31 mouse cellular contexts compared by ENCODE assay signal in the genomic region with DNA sequence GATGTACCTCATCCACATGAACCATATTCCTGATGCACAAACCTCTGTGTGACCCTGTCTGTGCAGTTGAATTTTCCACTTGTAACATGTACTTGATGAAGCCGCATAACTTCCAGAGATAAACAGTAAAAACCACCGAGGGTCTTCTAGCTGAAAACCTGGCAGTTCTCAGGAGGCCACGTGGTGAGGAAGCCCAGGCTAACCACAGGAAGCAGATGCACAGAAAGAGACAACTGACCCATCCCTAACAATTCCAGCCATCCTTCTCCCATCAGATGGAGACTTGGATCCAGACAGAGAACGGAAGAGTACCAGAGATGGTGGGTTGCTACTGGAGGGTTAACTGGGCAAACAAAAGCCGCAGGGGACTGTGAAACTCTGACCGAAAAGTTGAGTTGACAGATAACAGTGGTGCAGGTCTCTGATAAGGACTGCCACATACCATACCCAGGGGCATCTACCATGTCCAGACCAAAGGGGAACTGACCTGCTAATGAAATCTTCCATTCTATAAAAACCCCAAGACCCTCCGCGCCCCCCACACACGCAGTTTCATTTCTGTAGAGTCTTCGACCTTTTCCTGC. TPM values are rescaled to one million over a fixed set of nuclear protein-coding genes. Genes with fewer than 3 reads are reported as not detected.
A peak's percentile ranks its signal among the peaks of the same experiment; 100 is the strongest.
DNase-seq lines count a peak whose midpoint lies in the region; ATAC-seq and TF ChIP-seq lines count a peak whose summit lies in the region.
"Had no signal": no experiment of that assay in that cellular context is flagged by ENCODE, and none has a peak within 500 bp of the region (broad histone marks: within the 10 kb centered on the region; RNA-seq: fewer than 3 reads in every experiment).

No protein-coding gene starts in this region.

- H3K9ac ChIP-seq in liver, embryonic 12.5 days: no peak overlapping the region
- no peak overlapping the region for H3K9ac ChIP-seq in liver, embryonic 14.5 days (replicated peaks)
- H3K9ac ChIP-seq: embryonic facial prominence, embryonic 15.5 days; forebrain, embryonic 12.5 days; lung, embryonic 15.5 days; neural tube, embryonic 15.5 days had no signal

- no peak for TF ChIP-seq CTCF in liver, embryonic 14.5 days (IDR thresholded peaks at IDR 0.05; ENCODE audit: low read depth)

- H3K4me1 ChIP-seq in liver, embryonic 12.5 days: peaks cover 15% of the 10 kb centered on the region
- peaks cover 0 to 5% of the 10 kb centered on the region in 2 experiments; a peak in 2 of 4 replicates for H3K4me1 ChIP-seq in liver, embryonic 14.5 days (replicated peaks; ENCODE audit: control insufficient read depth in 2 of 2, insufficient read depth in 2 of 2, low read length in 1 of 2)
- H3K4me1 ChIP-seq: embryonic facial prominence, embryonic 10.5 days; embryonic facial prominence, embryonic 15.5 days; forebrain, embryonic 12.5 days; hindbrain, embryonic 10.5 days; lung, embryonic 15.5 days; neural tube, embryonic 15.5 days had no signal

- peak overlapping the region; percentile 48 for H3K4me2 ChIP-seq in liver, embryonic 12.5 days
- no peak overlapping the region; the same call in 1 of the 2 replicates for H3K4me2 ChIP-seq in liver, embryonic 14.5 days (ENCODE audit: low read depth)
- H3K4me2 ChIP-seq: embryonic facial prominence, embryonic 15.5 days; forebrain, embryonic 12.5 days; heart, embryonic 11.5 days; lung, embryonic 15.5 days; neural tube, embryonic 15.5 days had no signal

- no peaks in the 10 kb centered on the region for H3K36me3 ChIP-seq in liver, embryonic 12.5 days
- H3K36me3 ChIP-seq in liver, embryonic 14.5 days (replicated peaks; ENCODE audit: control insufficient read depth, insufficient read depth, low read depth): no peaks in the 10 kb centered on the region
- H3K36me3 ChIP-seq: embryonic facial prominence, embryonic 10.5 days; embryonic facial prominence, embryonic 15.5 days; forebrain, embryonic 12.5 days; hindbrain, embryonic 10.5 days; lung, embryonic 15.5 days; neural tube, embryonic 15.5 days had no signal

- no peaks in the 10 kb centered on the region for H3K27me3 ChIP-seq in liver, embryonic 12.5 days (replicated peaks)
- H3K27me3 ChIP-seq in liver, embryonic 14.5 days (ENCODE audit: control insufficient read depth, insufficient read depth, low read length): no peaks in the 10 kb centered on the region
- H3K27me3 ChIP-seq: embryonic facial prominence, embryonic 15.5 days; forebrain, embryonic 12.5 days; lung, embryonic 15.5 days; neural tube, embryonic 15.5 days; Patski had no signal

- 12% methylated on average over 10 of the region's 10 CpGs for WGBS in liver, embryonic 12.5 days (ENCODE audit: insufficient replicate concordance)
- WGBS in liver, embryonic 14.5 days (ENCODE audit: insufficient replicate concordance): 7% methylated on average over 10 of the region's 10 CpGs

- no peak overlapping the region for H3K27ac ChIP-seq in liver, embryonic 12.5 days
- H3K27ac ChIP-seq in liver, embryonic 14.5 days: no peak overlapping the region
- H3K27ac ChIP-seq: embryonic facial prominence, embryonic 10.5 days; embryonic facial prominence, embryonic 15.5 days; forebrain, embryonic 12.5 days; hindbrain, embryonic 10.5 days; lung, embryonic 15.5 days; neural tube, embryonic 15.5 days had no signal

- H3K9me3 ChIP-seq in liver, embryonic 12.5 days (replicated peaks): no peaks in the 10 kb centered on the region
- H3K9me3 ChIP-seq in liver, embryonic 14.5 days (ENCODE audit: control insufficient read depth, low read length): no peaks in the 10 kb centered on the region
- H3K9me3 ChIP-seq: embryonic facial prominence, embryonic 10.5 days; embryonic facial prominence, embryonic 15.5 days; forebrain, embryonic 12.5 days; hindbrain, embryonic 10.5 days; lung, embryonic 15.5 days; neural tube, embryonic 15.5 days had no signal

- TF ChIP-seq EP300 in liver, embryonic 14.5 days (IDR thresholded peaks at IDR 0.05; ENCODE audit: low read depth): no peak

- peak; percentile 77 for ATAC-seq in liver, embryonic 12.5 days
- ATAC-seq in common myeloid progenitor, adult 5-6 weeks (replicated peaks; ENCODE audit: low read depth, poor library complexity, severe bottlenecking): peak; percentile 93
- peak; percentile 21; the same call in 1 of the 2 replicates for ATAC-seq in liver, embryonic 14.5 days (ENCODE audit: insufficient read depth)
- peak; percentile 64 for ATAC-seq in megakaryocyte-erythroid progenitor cell, adult 5-6 weeks (replicated peaks; ENCODE audit: low FRiP score, low TSS enrichment, poor library complexity, severe bottlenecking)
- ATAC-seq: hindbrain, embryonic 16.5 days; Patski had no signal

- no peak overlapping the region for H3K4me3 ChIP-seq in liver, embryonic 12.5 days
- H3K4me3 ChIP-seq in liver, embryonic 14.5 days (ENCODE audit: insufficient read depth in 1 of 2, low read depth in 2 of 2, low read length in 2 of 2): no peak overlapping the region
- H3K4me3 ChIP-seq: embryonic facial prominence, embryonic 10.5 days; embryonic facial prominence, embryonic 15.5 days; forebrain, embryonic 12.5 days; hindbrain, embryonic 10.5 days; lung, embryonic 15.5 days; neural tube, embryonic 15.5 days had no signal

- DNase-seq in liver: no peak
- DNase-seq in liver, embryonic 14.5 days (ENCODE audit: low read depth in 3 of 3, low spot score in 3 of 3): no peak
- DNase-seq in kidney, postnatal 4 days: no peak
- no peak for DNase-seq in adrenal gland, adult 2 months
- DNase-seq in kidney, postnatal 14 days: no peak
- DNase-seq: adrenal gland, postnatal 14 days; B cell, adult 2 months; cerebellum, adult 18-20 months; cerebellum, postnatal 10 days; gastrocnemius, postnatal 10 days; kidney, adult 18-20 months; layer of hippocampus, adult 9-11 months; midbrain, embryonic 14.5 days; retina, postnatal 1 day; right cerebral cortex, postnatal 14 days; thymus, adult 18-20 months; thymus, postnatal 4 days had no signal

RNA-seq across cellular contexts. Expression of gene Fer, which starts 44.3 kb away (rescaled TPM):
- polyA plus RNA-seq in liver, embryonic 12.5 days (2016; fragmentation: Nextera tagmentation; extraction: Ambion mirVana): 14.6 and 17.1 TPM in 2 replicates
- total RNA-seq in common myeloid progenitor, adult 5-6 weeks (2017): 13.6 and 26.9 TPM in 2 replicates
- polyA plus RNA-seq in liver, embryonic 14.5 days (2012; rRNA removed): 1.6 and 2.9 TPM in 2 replicates
- 7.0 and 10.1 TPM in 2 replicates for polyA plus RNA-seq in liver, embryonic 14.5 days (2014; fragmentation: Nextera tagmentation; extraction: Ambion mirVana)
- 12.5 and 15.2 TPM in 2 replicates for total RNA-seq in megakaryocyte-erythroid progenitor cell, adult 5-6 weeks (2014; fragmentation: Nextera tagmentation)
- total RNA-seq in megakaryocyte-erythroid progenitor cell, adult 5-6 weeks (2017): 13.1 and 20.7 TPM in 2 replicates
- total RNA-seq in adrenal gland, adult 2 months (2021): 10 to 100 TPM; 17.6 to 18.7 TPM
- polyA plus RNA-seq in adrenal gland, adult 2 months (2012; rRNA removed): 0.83 and 0.85 TPM in 2 replicates

RNA-seq across cellular contexts. Expression of gene A930002H24Rik, which starts 45.1 kb away (rescaled TPM):
- 0.91 and 1.1 TPM in 2 replicates for polyA plus RNA-seq in liver, embryonic 12.5 days (2016; fragmentation: Nextera tagmentation; extraction: Ambion mirVana)
- not detected in 2 replicates for total RNA-seq in common myeloid progenitor, adult 5-6 weeks (2017)
- 0.49 and 0.68 TPM in 2 replicates for polyA plus RNA-seq in liver, embryonic 14.5 days (2012; rRNA removed)
- polyA plus RNA-seq in liver, embryonic 14.5 days (2014; fragmentation: Nextera tagmentation; extraction: Ambion mirVana): 0.29 and 0.64 TPM in 2 replicates
- total RNA-seq in megakaryocyte-erythroid progenitor cell, adult 5-6 weeks (2014; fragmentation: Nextera tagmentation): not detected in 2 replicates
- not detected in 2 replicates for total RNA-seq in megakaryocyte-erythroid progenitor cell, adult 5-6 weeks (2017)
- total RNA-seq in adrenal gland, adult 2 months (2021): under 1 TPM in 1 of 2 experiments, not detected in 1; 0.66 TPM
- polyA plus RNA-seq in adrenal gland, adult 2 months (2012; rRNA removed): 1.7 and 2.1 TPM in 2 replicates
- total RNA-seq: left cerebral cortex, postnatal 10 days had no signal
- polyA plus RNA-seq: liver, adult 2 months had no signal

Comparison
In these comparisons a context has a peak if more than half of its experiments do, and no peak if none do; other contexts are left out.
1. ATAC-seq: peak in every context shown above with its lines; median percentile 93 in common myeloid progenitor, adult 5-6 weeks; 77 in liver, embryonic 12.5 days; 64 in megakaryocyte-erythroid progenitor cell, adult 5-6 weeks; 21 in liver, embryonic 14.5 days.